Mouse (Mus musculus) neural tube, embryonic 15.5 days (tissue): Measurements from ENCODE around the gene Icmt. TPM values are rescaled to one million over a fixed set of nuclear protein-coding genes. Genes with fewer than 3 reads are reported as not detected.
A peak's percentile ranks its signal among the peaks of the same experiment; 100 is the strongest.

Experiments used
- ATAC-seq: fragments of 200-750 bp; cut with Nextera tagmentation; 2 replicates; pipeline ENCODE4 v1.8.0; 2017; ENCODE audit warnings: mild to moderate bottlenecking, moderate TSS enrichment, moderate library complexity; ENCODE audit not compliant: low FRiP score
- H3K27ac ChIP-seq: fragments of 300-500 bp; sonication (generic); replicated peaks from 2 replicates; pipeline ENCODE4 v1.5.1; 2015; ENCODE audit warnings: mild to moderate bottlenecking, inconsistent platforms
- H3K27me3 ChIP-seq: fragments of 300-500 bp; sonication (generic); replicated peaks from 2 replicates; pipeline ENCODE4 v1.6.1; 2015; ENCODE audit warnings: inconsistent platforms
- H3K36me3 ChIP-seq: fragments of 300-500 bp; sonication (generic); 2 replicates; pipeline ENCODE4 v1.6.1; 2015; ENCODE audit warnings: inconsistent platforms
- H3K4me1 ChIP-seq: fragments of 300-500 bp; sonication (generic); 2 replicates; pipeline ENCODE4 v1.6.1; 2015; ENCODE audit warnings: inconsistent platforms
- H3K4me2 ChIP-seq: fragments of 300-500 bp; sonication (generic); 2 replicates; pipeline ENCODE4 v1.6.1; 2015; ENCODE audit warnings: inconsistent platforms, mild to moderate bottlenecking, moderate library complexity
- H3K4me3 ChIP-seq: fragments of 300-500 bp; sonication (generic); replicated peaks from 2 replicates; pipeline ENCODE4 v1.5.1; 2015; ENCODE audit warnings: mild to moderate bottlenecking, inconsistent platforms
- H3K9ac ChIP-seq: fragments of 300-500 bp; sonication (generic); replicated peaks from 2 replicates; pipeline ENCODE4 v1.6.1; 2015; ENCODE audit warnings: mild to moderate bottlenecking, inconsistent platforms
- H3K9me3 ChIP-seq: fragments of 300-500 bp; sonication (generic); replicated peaks from 2 replicates; pipeline ENCODE4 v1.6.1; 2016; ENCODE audit warnings: inconsistent platforms
- WGBS: fragments of 180-500 bp; shearing (Covaris S2); methylation state at CpG from one replicate; pipeline ENCODE4 v1.1.7; 2015; ENCODE audit warnings: mixed read lengths; 5-methylcytosine and 5-hydroxymethylcytosine counted together
- polyA plus RNA-seq: library from polyadenylated mRNA; unstranded; fragments of >200 nt; fragmentation: Nextera tagmentation; extraction: Ambion mirVana; gene quantifications from 2 replicates; pipeline ENCODE4 v1.2.1, GENCODE M21; 2015

Icmt gene
- polyA plus RNA-seq, 1 experiment from 2014 or later: 21.1 TPM

DNA sequence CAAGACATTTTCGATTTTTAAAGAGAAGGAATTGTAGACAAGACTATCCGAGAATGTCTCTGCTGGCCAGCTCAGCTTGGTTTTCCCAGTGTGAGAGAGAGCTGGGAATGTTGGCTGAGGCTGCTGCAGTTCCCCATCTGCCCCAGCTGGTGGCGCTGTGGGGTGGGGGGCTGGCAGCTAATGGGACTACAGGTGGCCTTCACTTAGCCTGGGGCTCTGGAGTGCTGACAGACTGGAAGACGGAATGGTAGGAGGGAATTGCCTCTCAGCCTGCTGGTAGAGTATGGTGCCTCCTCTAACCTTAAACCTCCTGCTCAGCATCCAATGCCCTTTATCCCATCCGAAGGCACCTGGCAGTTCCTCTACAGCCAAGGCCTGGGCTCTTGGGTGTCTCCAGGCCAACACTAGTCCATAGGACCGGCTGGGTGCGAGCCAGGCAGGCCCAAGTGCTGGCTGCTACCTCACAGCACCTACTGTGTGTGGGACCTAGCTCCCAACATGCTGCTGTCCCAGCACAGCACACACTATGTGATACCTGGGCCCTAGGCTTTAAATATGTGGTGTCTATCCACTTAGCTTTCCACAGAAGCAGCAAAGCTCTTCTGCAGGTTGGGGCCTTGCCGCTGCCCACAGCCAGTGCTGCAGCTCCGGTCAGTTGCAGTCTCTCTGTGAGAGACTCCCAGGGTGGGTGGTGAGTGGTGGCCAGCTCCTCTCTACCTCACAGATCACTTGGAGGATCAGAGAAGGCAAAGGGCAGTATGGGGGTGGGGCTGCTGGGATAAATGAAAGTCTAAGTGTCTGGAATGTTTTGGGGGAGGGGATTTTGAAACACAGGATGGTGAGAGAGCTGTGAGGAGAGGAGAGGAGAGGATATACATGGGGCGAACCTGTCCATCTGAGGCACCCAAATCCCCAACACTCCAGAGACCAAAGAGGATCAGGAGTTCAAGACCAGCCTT is 20.4 kb upstream of the Icmt start:
- Histone ChIP-seq H3K4me2 (no peak overlapping the region), H3K36me3 (peaks cover 15% of the 10 kb centered on the region), H3K27me3 (peaks cover 50% of the 10 kb centered on the region), H3K4me1 (peaks cover 50% of the 10 kb centered on the region), H3K9me3 (no peaks in the 10 kb centered on the region), H3K9ac (no peak overlapping the region), H3K4me3 (no peak overlapping the region; the same call in 1 of the 2 replicates), H3K27ac (no peak overlapping the region)
- WGBS: 55% methylated on average over 10 of the region's 10 CpGs
- no peak for ATAC-seq

- H3K27me3 ChIP-seq: peaks cover 63% of the 10 kb centered on the region
- H3K4me1 ChIP-seq: peaks cover 42% of the 10 kb centered on the region
- no peak overlapping the region for H3K4me2 ChIP-seq
- WGBS: 74% methylated on average over 2 of the region's 2 CpGs
- peaks cover 9% of the 10 kb centered on the region for H3K36me3 ChIP-seq
- no peaks in the 10 kb centered on the region for H3K9me3 ChIP-seq
- H3K9ac ChIP-seq: no peak overlapping the region
- no peak for ATAC-seq
- no peak overlapping the region for H3K4me3 ChIP-seq
- H3K27ac ChIP-seq: no peak overlapping the region
Measured at GRCm38 (mm10) chr4:152277916-152278315, 19.1 kb upstream of the Icmt start.

DNA sequence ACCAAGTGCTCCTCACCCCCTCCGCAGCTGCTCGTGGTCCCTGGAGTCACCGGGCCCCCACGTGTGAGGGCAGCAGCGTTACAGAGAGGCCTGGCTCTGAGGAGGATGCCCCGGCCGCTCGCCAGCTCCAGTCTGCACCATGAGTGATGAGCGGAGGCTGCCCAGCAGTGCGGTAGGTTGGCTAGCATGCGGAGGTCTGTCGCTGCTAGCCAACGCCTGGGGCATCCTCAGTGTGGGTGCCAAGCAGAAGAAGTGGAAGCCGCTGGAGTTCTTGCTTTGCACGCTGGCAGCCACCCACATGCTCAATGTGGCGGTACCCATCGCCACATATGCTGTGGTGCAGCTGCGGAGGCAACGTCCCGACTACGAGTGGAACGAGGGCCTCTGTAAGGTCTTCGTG is 18.0 kb upstream of the Icmt start:
- ATAC-seq: no peak
- WGBS: 75% methylated on average over 23 of the region's 23 CpGs
- no peaks in the 10 kb centered on the region for H3K9me3 ChIP-seq
- H3K36me3 ChIP-seq: peaks cover 9% of the 10 kb centered on the region
- no peak overlapping the region for H3K4me3 ChIP-seq
- H3K9ac ChIP-seq: no peak overlapping the region
- no peak overlapping the region for H3K4me2 ChIP-seq
- H3K27me3 ChIP-seq: peaks cover 73% of the 10 kb centered on the region
- H3K4me1 ChIP-seq: peaks cover 41% of the 10 kb centered on the region
- H3K27ac ChIP-seq: no peak overlapping the region

DNA sequence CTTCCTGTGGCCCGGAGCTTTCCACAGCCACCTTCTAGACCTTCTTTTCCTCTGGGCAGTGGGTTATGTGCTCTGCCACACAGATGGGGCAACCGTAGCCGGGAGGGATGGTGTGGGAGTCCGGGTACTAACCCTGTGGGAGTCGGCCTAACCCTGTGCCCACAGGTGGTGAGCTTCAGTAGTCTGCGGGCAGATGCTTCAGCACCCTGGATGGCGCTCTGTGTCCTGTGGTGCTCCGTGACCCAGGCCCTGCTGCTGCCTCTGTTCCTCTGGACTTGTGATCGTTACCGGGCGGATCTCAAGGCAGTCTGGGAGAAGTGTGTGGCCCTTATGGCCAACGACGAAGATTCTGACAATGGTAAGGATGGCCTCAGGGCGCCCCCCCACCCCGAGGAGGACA is 15.4 kb upstream of the Icmt start:
- Histone ChIP-seq H3K27ac (no peak overlapping the region), H3K36me3 (peaks cover 9% of the 10 kb centered on the region), H3K4me1 (peaks cover 24% of the 10 kb centered on the region), H3K9ac (no peak overlapping the region), H3K27me3 (peaks cover 82% of the 10 kb centered on the region), H3K4me3 (no peak overlapping the region), H3K4me2 (no peak overlapping the region), H3K9me3 (no peaks in the 10 kb centered on the region)
- WGBS: 57% methylated on average over 15 of the region's 15 CpGs
- ATAC-seq: no peak

DNA sequence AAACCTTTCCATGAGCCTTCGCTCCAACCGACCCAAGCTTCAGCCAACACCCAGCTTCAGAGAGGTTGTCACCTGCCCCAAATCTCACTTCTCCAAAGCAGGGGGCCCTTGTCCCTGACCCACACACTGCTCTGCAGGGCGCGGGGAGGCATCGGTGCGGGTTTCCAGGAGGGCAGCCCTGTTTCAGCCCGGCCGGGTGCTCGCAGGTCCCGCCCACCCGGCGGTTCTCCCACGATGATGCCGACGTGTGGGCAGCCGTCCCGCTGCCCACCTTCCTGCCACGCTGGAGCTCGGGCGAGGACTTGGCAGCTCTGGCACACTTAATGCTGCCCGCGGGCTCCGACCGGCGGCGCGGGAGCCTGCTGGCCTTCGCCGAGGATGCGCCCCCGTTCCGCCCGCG is 14.3 kb upstream of the Icmt start:
- Histone ChIP-seq H3K36me3 (peaks cover 9% of the 10 kb centered on the region), H3K4me3 (peak overlapping the region; percentile 40), H3K27ac (no peak overlapping the region), H3K27me3 (peaks cover 87% of the 10 kb centered on the region), H3K9me3 (no peaks in the 10 kb centered on the region), H3K4me2 (peak overlapping the region; percentile 72), H3K4me1 (peaks cover 32% of the 10 kb centered on the region), H3K9ac (peak overlapping the region; percentile 41)
- ATAC-seq: 0 out of 2 replicates have a peak, but pooled peaks have one; percentile 1
- WGBS: 15% methylated on average over 34 of the region's 34 CpGs

DNA sequence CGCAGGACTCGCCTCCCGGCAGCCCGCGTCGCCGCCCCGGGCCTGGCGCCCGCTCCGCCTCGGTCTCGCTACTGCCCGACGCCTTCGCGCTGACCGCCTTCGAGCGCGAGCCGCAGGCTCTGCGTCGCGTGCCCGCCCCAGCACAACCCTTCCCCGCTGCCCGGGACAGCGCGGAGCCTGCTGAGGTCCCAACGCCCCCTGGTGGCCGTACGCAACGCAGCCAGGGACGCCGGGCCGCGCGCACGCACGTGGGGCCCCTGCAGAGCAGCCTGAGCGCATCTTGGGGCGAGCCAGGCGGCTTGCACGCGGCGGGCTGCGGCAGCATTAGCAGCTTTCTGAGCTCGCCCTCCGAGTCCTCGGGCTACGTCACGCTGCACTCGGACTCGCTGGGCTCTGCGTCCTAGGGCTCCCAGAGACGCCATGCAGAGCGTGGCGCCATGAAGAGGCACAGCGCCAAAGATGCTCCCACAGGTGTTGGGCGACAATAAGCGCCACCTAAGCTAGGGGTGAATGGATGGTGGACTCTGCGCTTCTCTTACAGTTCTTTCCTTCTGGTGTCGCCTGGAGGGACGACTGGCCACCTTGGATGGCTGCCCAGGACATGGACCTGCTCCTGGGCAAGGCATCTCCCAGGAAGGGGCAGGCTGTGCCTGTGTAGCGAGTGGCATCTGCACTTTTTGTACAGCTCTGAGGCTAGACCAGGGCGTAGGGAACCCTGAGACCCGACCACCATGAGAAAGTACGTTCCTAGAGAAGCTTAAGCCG is 13.7 kb upstream of the Icmt start:
- H3K9ac ChIP-seq: peak overlapping the region; percentile 41
- peaks cover 39% of the 10 kb centered on the region for H3K4me1 ChIP-seq
- ATAC-seq: peak; percentile 71
- H3K4me3 ChIP-seq: peak overlapping the region; percentile 40
- 7% methylated on average over 61 of the region's 70 CpGs for WGBS
- H3K27ac ChIP-seq: no peak overlapping the region
- H3K4me2 ChIP-seq: peak overlapping the region; percentile 72
- H3K36me3 ChIP-seq: peaks cover 9% of the 10 kb centered on the region
- H3K27me3 ChIP-seq: peaks cover 93% of the 10 kb centered on the region
- no peaks in the 10 kb centered on the region for H3K9me3 ChIP-seq

DNA sequence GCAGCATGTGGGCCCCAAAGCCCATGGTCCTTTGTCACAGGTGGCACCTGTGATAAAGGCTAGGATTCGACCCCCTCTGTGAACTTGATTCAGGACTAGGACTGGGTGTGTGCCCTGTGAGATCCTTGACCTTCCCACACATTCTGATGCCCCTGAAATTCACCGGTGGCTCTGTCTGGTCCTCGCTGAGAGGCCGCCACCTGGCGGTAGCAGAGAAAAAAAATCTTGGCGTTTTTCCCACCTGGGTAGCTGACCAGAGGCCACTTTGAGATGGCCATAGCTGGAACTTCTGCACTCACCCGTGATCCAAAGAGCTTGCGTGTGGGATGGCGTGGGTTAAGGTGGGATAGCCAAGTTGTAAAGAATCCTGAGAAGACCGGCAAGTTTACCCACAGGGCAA is 11.5 kb upstream of the Icmt start:
- 8% methylated on average over 10 of the region's 10 CpGs for WGBS
- peaks cover 89% of the 10 kb centered on the region for H3K27me3 ChIP-seq
- H3K36me3 ChIP-seq: peaks cover 3% of the 10 kb centered on the region; the same call in 1 of the 2 replicates
- no peak for ATAC-seq
- H3K4me3 ChIP-seq: no peak overlapping the region
- H3K4me1 ChIP-seq: peaks cover 50% of the 10 kb centered on the region
- H3K27ac ChIP-seq: no peak overlapping the region
- peak overlapping the region; percentile 79; the same call in 1 of the 2 replicates for H3K4me2 ChIP-seq
- no peak overlapping the region for H3K9ac ChIP-seq
- H3K9me3 ChIP-seq: no peaks in the 10 kb centered on the region

DNA sequence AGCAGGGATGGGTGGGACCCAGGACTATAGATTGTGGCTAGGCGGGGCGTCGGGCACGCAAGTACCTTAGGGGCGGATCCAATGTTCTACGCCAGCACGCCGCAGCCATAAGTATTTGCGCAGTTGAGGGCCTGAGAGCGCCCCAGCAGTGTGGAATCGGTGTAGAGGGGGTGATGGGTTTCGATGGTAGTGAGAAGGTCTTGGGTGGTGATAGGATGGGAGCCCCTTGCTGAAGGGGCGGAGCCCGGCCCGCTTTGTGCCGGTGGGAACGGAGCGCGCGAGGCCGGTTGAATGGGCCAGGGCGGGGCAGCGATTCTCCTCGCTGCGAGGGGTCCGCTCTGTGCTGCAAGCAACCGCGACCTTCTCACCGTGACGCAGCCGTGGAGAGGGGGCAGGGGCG is 10.8 kb upstream of the Icmt start:
- peak overlapping the region; percentile 40 for H3K4me3 ChIP-seq
- ATAC-seq: peak; percentile 51; the same call in 1 of the 2 replicates
- H3K36me3 ChIP-seq: no peaks in the 10 kb centered on the region; the same call in 1 of the 2 replicates
- H3K27me3 ChIP-seq: peaks cover 88% of the 10 kb centered on the region
- peak overlapping the region; percentile 50 for H3K9ac ChIP-seq
- WGBS: 1% methylated on average over 31 of the region's 32 CpGs
- peaks cover 57% of the 10 kb centered on the region for H3K4me1 ChIP-seq
- peak overlapping the region; percentile 79 for H3K4me2 ChIP-seq
- H3K27ac ChIP-seq: peak overlapping the region; percentile 41; the same call in 1 of the 2 replicates
- no peaks in the 10 kb centered on the region for H3K9me3 ChIP-seq

DNA sequence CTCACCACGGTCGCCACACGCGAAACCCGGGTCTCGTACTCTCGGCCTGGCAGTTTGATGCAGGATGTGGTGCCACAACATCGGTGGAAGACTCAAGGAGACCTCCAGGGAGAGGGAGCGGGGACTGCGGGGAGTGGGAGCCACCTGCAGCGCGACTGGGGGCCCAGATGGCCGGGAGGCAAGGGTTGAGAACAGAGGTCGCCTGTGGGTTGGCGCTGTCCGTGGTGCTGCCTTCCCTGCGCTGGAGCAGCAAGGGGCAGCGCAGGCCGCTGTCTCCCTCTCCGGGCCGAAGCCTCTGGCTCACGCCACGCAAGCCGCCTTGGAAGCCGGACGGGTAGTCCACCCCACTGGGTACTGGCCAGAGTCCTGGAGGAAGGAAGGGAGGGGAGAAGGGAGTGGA is 10.1 kb upstream of the Icmt start:
- Histone ChIP-seq H3K36me3 (no peaks in the 10 kb centered on the region), H3K9me3 (no peaks in the 10 kb centered on the region), H3K27ac (no peak overlapping the region), H3K27me3 (peaks cover 88% of the 10 kb centered on the region), H3K4me1 (peaks cover 63% of the 10 kb centered on the region), H3K4me3 (peak overlapping the region; percentile 40), H3K9ac (peak overlapping the region; percentile 50), H3K4me2 (peak overlapping the region; percentile 79)
- WGBS: 1% methylated on average over 26 of the region's 26 CpGs
- no peak for ATAC-seq

- H3K4me2 ChIP-seq: 0 out of 2 replicates have a peak overlapping the region, but pooled peaks have one; percentile 79
- ATAC-seq: no peak
- H3K9me3 ChIP-seq: no peaks in the 10 kb centered on the region
- no peak overlapping the region for H3K4me3 ChIP-seq
- H3K27ac ChIP-seq: no peak overlapping the region
- no peak overlapping the region for H3K9ac ChIP-seq
- H3K36me3 ChIP-seq: no peaks in the 10 kb centered on the region
- peaks cover 88% of the 10 kb centered on the region for H3K27me3 ChIP-seq
- 11% methylated on average over 19 of the region's 19 CpGs for WGBS
- peaks cover 68% of the 10 kb centered on the region for H3K4me1 ChIP-seq
Measured at GRCm38 (mm10) chr4:152287317-152288120, 9.5 kb upstream of the Icmt start.

DNA sequence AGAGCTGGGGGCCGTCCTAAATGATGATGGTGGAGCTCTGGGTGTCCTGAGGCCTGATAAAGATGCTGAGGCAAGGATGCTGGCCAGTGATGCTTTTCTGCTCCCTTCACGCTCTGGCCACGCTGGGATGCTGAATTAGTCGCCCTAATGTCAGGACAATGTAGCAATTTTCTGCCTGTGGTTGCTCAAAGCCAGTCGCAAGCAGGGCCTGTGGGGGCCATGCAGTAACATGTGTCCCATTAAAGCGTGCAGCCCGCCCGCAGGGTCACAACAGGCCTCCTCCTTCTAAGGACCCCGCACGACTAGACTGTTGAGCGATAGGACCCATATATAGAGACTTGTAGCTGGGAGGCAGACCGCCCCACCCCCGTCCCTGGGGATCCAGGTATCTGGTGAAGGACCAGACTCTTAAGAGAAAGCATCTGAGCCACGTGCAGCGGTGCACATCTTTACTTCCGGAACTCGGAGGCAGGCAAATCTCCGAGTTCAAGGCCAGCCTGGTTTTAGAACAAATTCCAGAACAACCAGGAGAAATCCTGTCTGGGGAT is 8.6 kb upstream of the Icmt start:
- H3K4me1 ChIP-seq: peaks cover 68% of the 10 kb centered on the region
- H3K4me2 ChIP-seq: no peak overlapping the region
- no peaks in the 10 kb centered on the region for H3K9me3 ChIP-seq
- no peak for ATAC-seq
- no peak overlapping the region for H3K27ac ChIP-seq
- peaks cover 87% of the 10 kb centered on the region for H3K27me3 ChIP-seq
- 21% methylated on average over 18 of the region's 18 CpGs for WGBS
- H3K4me3 ChIP-seq: no peak overlapping the region
- no peaks in the 10 kb centered on the region for H3K36me3 ChIP-seq
- no peak overlapping the region for H3K9ac ChIP-seq
